Mouse (Mus musculus) heart, postnatal 0 days (tissue): ENCODE data around the gene Gm11034.

Source experiments
- CTCF ChIP-seq: IDR thresholded peaks from 2 replicates; pipeline ENCODE4 v1.5.1; 2016; ENCODE audit warnings: antibody characterized with exemption, control low read depth, low read depth
- EP300 ChIP-seq: IDR thresholded peaks from 2 replicates; pipeline ENCODE4 v1.6.1; 2016; ENCODE audit warnings: antibody characterized with exemption, low read depth

- TF ChIP-seq CTCF = no peak
- no peak for TF ChIP-seq EP300
Measured at GRCm38 (mm10) chr8:72262756-72263155, 49.3 kb upstream of the Gm11034 start.
